Mouse (Mus musculus): ENCODE results near the gene Reps2. TPM values are rescaled to one million over a fixed set of nuclear protein-coding genes. Genes with fewer than 3 reads are reported as not detected.

Reps2 gene
- total RNA-seq, 1 experiment, result 1.5 TPM

DNA sequence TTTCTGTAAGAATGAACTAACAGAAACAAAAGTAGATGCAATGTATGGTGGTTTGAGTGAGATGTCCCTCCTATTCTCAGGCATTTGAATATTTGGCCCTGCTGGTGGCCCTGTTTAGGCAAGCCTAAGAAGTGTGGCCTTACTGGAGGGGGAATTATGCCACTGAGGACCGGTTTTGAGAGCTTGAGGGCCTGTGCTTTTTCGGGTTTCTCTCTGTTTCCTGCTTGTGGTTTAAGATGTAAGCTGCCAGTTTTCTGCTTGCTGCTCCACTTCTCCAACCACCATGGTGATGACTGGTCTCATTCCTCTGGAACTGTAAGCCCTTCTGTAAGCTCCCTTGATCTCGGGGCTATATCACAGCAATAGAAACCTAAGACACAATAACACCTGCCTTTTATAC is 142.5 kb downstream of the Reps2 start:
- no peak for DNase-seq (ENCODE audit: low read depth, low spot score)
- H3K27ac ChIP-seq (ENCODE audit: insufficient read depth, low read depth, low read length, poor library complexity, severe bottlenecking), result no peak overlapping the region
- TF ChIP-seq ZNF384 (IDR thresholded peaks at IDR 0.05; ENCODE audit: low read depth, low read length) (no peak), CHD2 (IDR thresholded peaks at IDR 0.05; ENCODE audit: low read depth, low read length) (no peak), HCFC1 (IDR thresholded peaks at IDR 0.05; ENCODE audit: borderline replicate concordance, insufficient read depth, low read length) (no peak), ZC3H11A (IDR thresholded peaks at IDR 0.05; ENCODE audit: borderline replicate concordance, low read depth, low read length) (no peak), MAFK (IDR thresholded peaks at IDR 0.05; ENCODE audit: insufficient read depth, low read depth, low read length) (no peak)
- H3K36me3 ChIP-seq (ENCODE audit: control insufficient read depth, insufficient read depth, low read length, poor library complexity, severe bottlenecking), result no peaks in the 10 kb centered on the region
- H3K4me1 ChIP-seq (ENCODE audit: control insufficient read depth in 2 of 2, insufficient read depth in 2 of 2, low read length in 2 of 2, poor library complexity in 1 of 2), result peaks cover 6 to 15% of the 10 kb centered on the region in 2 experiments; a peak in 3 of 4 replicates
- H3K4me3 ChIP-seq (ENCODE audit: insufficient read depth in 1 of 2, low read depth in 1 of 2, low read length in 2 of 2, poor library complexity in 1 of 2, severe bottlenecking in 1 of 2), result no peak overlapping the region
- in situ Hi-C loops (cut with MboI; ENCODE audit: low sequenced_read_pairs in 2 of 2, unreplicated experiment in 2 of 2), result loop anchor here in 1 of 2 experiments (25.0 kb wide), 1 partner anchor 211 kb away; no protein-coding TSS in a partner anchor
- H3K9ac ChIP-seq (ENCODE audit: insufficient read depth, low read depth, low read length, poor library complexity, severe bottlenecking), result no peak overlapping the region
- no peaks in the 10 kb centered on the region for H3K9me3 ChIP-seq (ENCODE audit: control insufficient read depth, insufficient read depth, low read depth, low read length)

DNA sequence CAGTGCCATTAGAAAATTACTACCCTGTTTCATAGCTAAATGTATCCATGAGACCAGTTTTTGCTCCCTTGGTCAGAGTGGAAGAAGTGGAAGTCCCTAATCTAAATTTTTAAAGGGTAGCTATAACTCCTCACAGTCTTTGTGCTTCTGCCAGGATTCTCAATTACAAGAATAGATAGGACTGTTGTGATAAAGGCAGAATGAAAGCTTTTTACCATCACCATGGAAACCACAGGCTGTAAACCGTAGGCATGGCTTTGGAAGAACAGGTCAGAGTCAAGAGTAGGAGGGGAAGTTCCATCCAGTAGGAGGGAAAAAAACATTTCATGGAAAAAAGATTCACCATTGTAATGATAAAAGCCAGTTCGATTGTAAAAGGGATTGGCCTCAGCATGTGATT is 147.0 kb downstream of the Reps2 start:
- Histone ChIP-seq H3K4me1 (ENCODE audit: control insufficient read depth in 2 of 2, insufficient read depth in 2 of 2, low read length in 2 of 2, poor library complexity in 1 of 2) (no peaks in the 10 kb centered on the region), H3K9ac (ENCODE audit: insufficient read depth, low read depth, low read length, poor library complexity, severe bottlenecking) (no peak overlapping the region), H3K9me3 (ENCODE audit: control insufficient read depth, insufficient read depth, low read depth, low read length) (no peaks in the 10 kb centered on the region), H3K36me3 (ENCODE audit: control insufficient read depth, insufficient read depth, low read length, poor library complexity, severe bottlenecking) (no peaks in the 10 kb centered on the region), H3K27ac (ENCODE audit: insufficient read depth, low read depth, low read length, poor library complexity, severe bottlenecking) (no peak overlapping the region), H3K4me3 (ENCODE audit: insufficient read depth in 1 of 2, low read depth in 1 of 2, low read length in 2 of 2, poor library complexity in 1 of 2, severe bottlenecking in 1 of 2) (no peak overlapping the region)
- no peak for DNase-seq (ENCODE audit: low read depth, low spot score)
- TF ChIP-seq CHD2 (IDR thresholded peaks at IDR 0.05; ENCODE audit: low read depth, low read length) (no peak), ZC3H11A (IDR thresholded peaks at IDR 0.05; ENCODE audit: borderline replicate concordance, low read depth, low read length) (no peak), MAFK (IDR thresholded peaks at IDR 0.05; ENCODE audit: insufficient read depth, low read depth, low read length) (no peak), HCFC1 (IDR thresholded peaks at IDR 0.05; ENCODE audit: borderline replicate concordance, insufficient read depth, low read length) (no peak), ZNF384 (IDR thresholded peaks at IDR 0.05; ENCODE audit: low read depth, low read length) (no peak)
- in situ Hi-C loops (cut with MboI; ENCODE audit: low sequenced_read_pairs in 2 of 2, unreplicated experiment in 2 of 2), result no loop called here

DNA sequence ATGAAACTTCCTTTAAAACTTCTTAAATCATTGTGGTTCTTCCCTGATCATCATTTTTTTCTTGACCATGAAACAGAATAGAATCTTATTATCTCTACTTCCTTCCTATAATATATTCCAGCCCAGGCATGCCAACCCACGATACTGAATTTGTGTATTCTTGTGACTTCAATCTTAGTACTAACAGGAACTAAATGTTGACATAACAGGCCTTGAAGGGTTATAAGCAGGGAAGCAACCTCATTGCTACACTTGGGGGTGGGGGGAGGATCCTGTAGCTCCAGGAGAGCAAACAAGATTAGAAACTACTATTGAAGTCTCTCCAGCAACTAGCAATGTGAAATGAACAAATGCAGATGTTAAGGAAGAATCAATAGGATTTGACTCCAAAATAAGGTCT is 154.8 kb downstream of the Reps2 start:
- no peak overlapping the region for H3K27ac ChIP-seq (ENCODE audit: insufficient read depth, low read depth, low read length, poor library complexity, severe bottlenecking)
- H3K4me3 ChIP-seq (ENCODE audit: insufficient read depth in 1 of 2, low read depth in 1 of 2, low read length in 2 of 2, poor library complexity in 1 of 2, severe bottlenecking in 1 of 2), result no peak overlapping the region
- no peak for DNase-seq (ENCODE audit: low read depth, low spot score)
- H3K36me3 ChIP-seq (ENCODE audit: control insufficient read depth, insufficient read depth, low read length, poor library complexity, severe bottlenecking), result no peaks in the 10 kb centered on the region
- no peak overlapping the region for H3K9ac ChIP-seq (ENCODE audit: insufficient read depth, low read depth, low read length, poor library complexity, severe bottlenecking)
- in situ Hi-C loops (cut with MboI; ENCODE audit: low sequenced_read_pairs in 2 of 2, unreplicated experiment in 2 of 2), result no loop called here
- no peak for TF ChIP-seq HCFC1 (IDR thresholded peaks at IDR 0.05; ENCODE audit: borderline replicate concordance, insufficient read depth, low read length)
- no peak for TF ChIP-seq CHD2 (IDR thresholded peaks at IDR 0.05; ENCODE audit: low read depth, low read length)
- TF ChIP-seq ZNF384 (IDR thresholded peaks at IDR 0.05; ENCODE audit: low read depth, low read length), result no peak
- TF ChIP-seq MAFK (IDR thresholded peaks at IDR 0.05; ENCODE audit: insufficient read depth, low read depth, low read length), result no peak
- no peak for TF ChIP-seq ZC3H11A (IDR thresholded peaks at IDR 0.05; ENCODE audit: borderline replicate concordance, low read depth, low read length)
- no peaks in the 10 kb centered on the region for H3K9me3 ChIP-seq (ENCODE audit: control insufficient read depth, insufficient read depth, low read depth, low read length)
- H3K4me1 ChIP-seq (ENCODE audit: control insufficient read depth in 2 of 2, insufficient read depth in 2 of 2, low read length in 2 of 2, poor library complexity in 1 of 2), result no peaks in the 10 kb centered on the region

DNA sequence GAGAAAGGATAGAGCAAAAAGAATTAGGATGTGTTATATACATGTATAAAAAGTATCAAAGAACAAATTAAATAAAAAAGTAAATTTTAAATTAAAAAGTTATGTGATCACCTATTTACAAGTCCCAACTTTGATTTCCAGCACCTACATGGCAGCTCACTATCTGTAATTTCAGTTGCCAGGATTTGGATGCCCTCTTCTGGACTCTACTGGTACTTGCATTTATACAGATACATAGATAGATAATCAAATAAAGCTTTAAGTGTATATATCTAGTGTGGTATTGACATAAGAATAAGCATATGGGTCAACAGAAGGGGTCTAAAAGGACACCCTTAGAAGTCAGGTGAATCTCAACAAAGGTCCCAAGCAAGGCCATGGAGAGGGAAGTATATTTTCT is 155.7 kb downstream of the Reps2 start:
- no peak for DNase-seq (ENCODE audit: low read depth, low spot score)
- in situ Hi-C loops (cut with MboI; ENCODE audit: low sequenced_read_pairs in 2 of 2, unreplicated experiment in 2 of 2), result no loop called here

DNA sequence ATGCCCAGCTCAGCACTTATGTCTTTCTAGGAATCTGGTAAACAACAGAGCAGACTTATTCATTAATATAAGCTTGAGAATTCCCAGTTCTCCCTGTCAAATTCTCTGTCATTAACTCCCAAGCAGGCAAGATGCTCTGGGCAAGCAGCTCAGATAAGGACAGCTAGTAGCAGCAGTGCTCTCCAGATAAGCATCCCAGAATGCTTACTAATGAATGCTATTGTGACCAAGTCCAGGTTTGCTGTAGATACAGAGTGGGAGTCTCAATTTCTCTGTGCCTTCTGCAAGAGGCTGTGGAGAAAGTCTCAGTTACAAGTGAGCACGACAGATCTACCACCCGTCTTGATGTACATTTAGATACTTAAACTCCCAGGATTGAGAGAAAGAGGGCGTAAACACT is 173.2 kb downstream of the Reps2 start:
- no peak overlapping the region for H3K27ac ChIP-seq (ENCODE audit: insufficient read depth, low read depth, low read length, poor library complexity, severe bottlenecking)
- DNase-seq (ENCODE audit: low read depth, low spot score), result no peak
- in situ Hi-C loops (cut with MboI; ENCODE audit: low sequenced_read_pairs in 2 of 2, unreplicated experiment in 2 of 2), result no loop called here

More for the DNA sequence above, 155.7 kb downstream of the Reps2 start:
- Histone ChIP-seq H3K4me1 (ENCODE audit: control insufficient read depth in 2 of 2, insufficient read depth in 2 of 2, low read length in 2 of 2, poor library complexity in 1 of 2) (no peaks in the 10 kb centered on the region), H3K9ac (ENCODE audit: insufficient read depth, low read depth, low read length, poor library complexity, severe bottlenecking) (no peak overlapping the region), H3K9me3 (ENCODE audit: control insufficient read depth, insufficient read depth, low read depth, low read length) (no peaks in the 10 kb centered on the region), H3K4me3 (ENCODE audit: insufficient read depth in 1 of 2, low read depth in 1 of 2, low read length in 2 of 2, poor library complexity in 1 of 2, severe bottlenecking in 1 of 2) (no peak overlapping the region), H3K36me3 (ENCODE audit: control insufficient read depth, insufficient read depth, low read length, poor library complexity, severe bottlenecking) (no peaks in the 10 kb centered on the region), H3K27ac (ENCODE audit: insufficient read depth, low read depth, low read length, poor library complexity, severe bottlenecking) (no peak overlapping the region)
- TF ChIP-seq ZC3H11A (IDR thresholded peaks at IDR 0.05; ENCODE audit: borderline replicate concordance, low read depth, low read length), result no peak
- no peak for TF ChIP-seq ZNF384 (IDR thresholded peaks at IDR 0.05; ENCODE audit: low read depth, low read length)
- TF ChIP-seq HCFC1 (IDR thresholded peaks at IDR 0.05; ENCODE audit: borderline replicate concordance, insufficient read depth, low read length), result no peak
- TF ChIP-seq MAFK (IDR thresholded peaks at IDR 0.05; ENCODE audit: insufficient read depth, low read depth, low read length), result no peak
- TF ChIP-seq CHD2 (IDR thresholded peaks at IDR 0.05; ENCODE audit: low read depth, low read length), result no peak

More for the DNA sequence above, 173.2 kb downstream of the Reps2 start:
- Histone ChIP-seq H3K4me1 (ENCODE audit: control insufficient read depth in 2 of 2, insufficient read depth in 2 of 2, low read length in 2 of 2, poor library complexity in 1 of 2) (no peaks in the 10 kb centered on the region), H3K9me3 (ENCODE audit: control insufficient read depth, insufficient read depth, low read depth, low read length) (no peaks in the 10 kb centered on the region), H3K9ac (ENCODE audit: insufficient read depth, low read depth, low read length, poor library complexity, severe bottlenecking) (no peak overlapping the region), H3K4me3 (ENCODE audit: insufficient read depth in 1 of 2, low read depth in 1 of 2, low read length in 2 of 2, poor library complexity in 1 of 2, severe bottlenecking in 1 of 2) (no peak overlapping the region), H3K36me3 (ENCODE audit: control insufficient read depth, insufficient read depth, low read length, poor library complexity, severe bottlenecking) (no peaks in the 10 kb centered on the region)
- no peak for TF ChIP-seq ZNF384 (IDR thresholded peaks at IDR 0.05; ENCODE audit: low read depth, low read length)
- TF ChIP-seq CHD2 (IDR thresholded peaks at IDR 0.05; ENCODE audit: low read depth, low read length), result no peak
- no peak for TF ChIP-seq ZC3H11A (IDR thresholded peaks at IDR 0.05; ENCODE audit: borderline replicate concordance, low read depth, low read length)
- no peak for TF ChIP-seq HCFC1 (IDR thresholded peaks at IDR 0.05; ENCODE audit: borderline replicate concordance, insufficient read depth, low read length)
- no peak for TF ChIP-seq MAFK (IDR thresholded peaks at IDR 0.05; ENCODE audit: insufficient read depth, low read depth, low read length)
